Mouse (Mus musculus) gastrocnemius, postnatal 14 days (tissue): ENCODE data around the gene Slc25a3. TPM values are rescaled to one million over a fixed set of nuclear protein-coding genes. Genes with fewer than 3 reads are reported as not detected.

ENCODE experiments used
- DNase-seq: peaks from one replicate; pipeline ENCODE4 v3.0.0; 2021; ENCODE audit warnings: mixed read lengths
- intact Hi-C: fragments of 180-260 bp; cut with DNase I; formaldehyde crosslinking; loops from one replicate; pipeline ENCODE4 v1.15.1; 2025; ENCODE audit warnings: low total_unique reads
- total RNA-seq, 2 experiments: library from RNA; stranded (reverse); gene quantifications; 2 replicates each; pipeline ENCODE4 v1.2.3; 2021

Slc25a3 gene
- total RNA-seq, 2 experiments from 2014 or later, result 888 to 1,041 TPM

DNA sequence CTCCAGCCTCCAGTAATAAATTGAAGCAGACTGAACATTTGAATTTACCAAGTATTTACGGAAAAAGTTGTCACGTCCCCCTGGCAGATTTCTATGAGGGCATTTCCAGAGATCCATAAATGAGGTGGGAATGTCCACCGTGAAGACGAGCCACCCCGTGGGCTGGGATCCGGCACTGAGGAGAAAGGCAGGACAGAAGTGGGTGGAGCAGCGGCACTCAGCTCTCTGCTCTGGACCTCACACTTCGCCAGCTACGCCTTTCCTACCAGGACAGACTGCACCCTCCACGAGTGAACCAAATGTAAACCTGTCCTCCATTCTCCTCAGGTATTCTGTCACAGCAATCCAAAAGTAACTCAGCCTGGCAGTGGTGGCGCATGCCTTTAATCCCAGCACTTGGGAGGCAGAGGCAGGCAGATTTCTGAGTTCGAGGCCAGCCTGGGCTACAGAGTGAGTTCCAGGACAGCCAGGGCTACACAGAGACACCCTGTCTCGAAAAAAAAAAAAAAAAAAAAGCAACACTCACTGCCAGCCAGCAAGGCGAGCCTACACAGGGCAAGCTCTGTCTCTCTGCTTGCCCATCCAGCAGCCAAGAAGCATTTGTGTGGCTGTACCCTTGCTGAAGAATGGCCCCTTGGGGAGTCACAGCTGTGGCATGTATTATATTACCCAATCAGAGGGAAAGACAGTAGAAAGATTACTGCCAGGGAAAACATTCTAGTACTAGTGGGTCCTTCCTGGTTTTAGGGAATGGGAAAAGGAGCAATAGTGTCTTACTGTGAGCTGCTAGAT is 20.9 kb downstream of the Slc25a3 start:
- DNase-seq, result no peak
- intact Hi-C loops, result no loop called here

DNA sequence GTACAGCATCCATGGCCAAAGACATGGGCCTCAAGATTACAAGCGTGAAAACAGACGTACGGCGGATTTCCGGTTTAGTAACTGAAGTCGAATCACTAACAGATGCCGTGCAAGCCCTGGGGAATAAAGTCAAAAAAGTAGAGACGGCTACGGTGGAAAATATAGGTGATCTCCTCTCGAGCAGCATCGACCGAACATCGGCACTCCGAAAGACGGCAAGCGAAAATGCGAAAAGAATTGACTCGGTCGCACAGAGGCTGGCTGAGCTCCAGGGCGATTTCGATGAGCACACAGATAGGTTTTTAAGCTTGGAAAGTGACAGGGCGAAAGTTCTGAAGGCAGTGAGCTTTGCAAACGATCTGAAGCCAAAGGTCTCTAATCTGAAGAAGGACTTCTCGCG is 21.9 kb downstream of the Slc25a3 start:
- intact Hi-C loops, result no loop called here
- no peak for DNase-seq

DNA sequence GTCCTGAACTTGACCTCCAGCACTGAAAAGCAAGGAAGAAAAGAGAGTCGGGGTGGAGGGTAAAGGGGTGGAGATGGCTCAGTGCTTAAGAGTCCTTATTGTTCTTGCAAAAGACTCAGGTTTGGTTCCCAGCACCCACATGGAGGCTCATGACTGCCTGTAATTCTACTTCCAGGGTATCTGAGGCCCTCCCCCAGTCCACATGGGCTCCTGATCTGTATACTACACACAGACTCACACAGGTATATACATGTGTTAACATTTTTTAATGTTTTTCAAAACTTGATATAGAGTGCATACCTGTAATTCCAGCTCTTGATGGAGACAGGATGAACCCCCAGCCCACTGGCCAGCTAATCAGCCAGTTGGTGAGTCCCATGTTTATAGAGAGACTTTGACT is 23.8 kb downstream of the Slc25a3 start:
- DNase-seq, result no peak
- intact Hi-C loops, result no loop called here

DNA sequence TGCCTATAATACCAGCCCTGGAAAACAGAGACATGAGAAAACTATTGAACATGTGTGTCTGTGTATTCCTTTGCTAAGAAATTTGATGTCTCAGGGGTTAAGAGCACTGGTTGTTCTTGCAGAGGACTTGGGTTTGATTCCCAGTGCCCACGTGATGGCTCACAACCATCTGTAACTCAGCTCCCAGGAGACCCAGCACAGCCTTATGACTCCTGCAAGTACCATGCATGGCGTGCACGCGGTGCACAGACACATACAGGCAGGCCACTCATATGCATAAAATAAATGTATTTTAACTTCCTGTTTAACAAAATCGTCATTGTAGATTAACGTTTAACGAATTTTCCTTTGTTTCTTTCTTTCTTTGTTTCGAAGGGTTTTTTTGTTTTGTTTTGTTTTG is 25.8 kb downstream of the Slc25a3 start:
- intact Hi-C loops, result no loop called here
- DNase-seq, result no peak

DNA sequence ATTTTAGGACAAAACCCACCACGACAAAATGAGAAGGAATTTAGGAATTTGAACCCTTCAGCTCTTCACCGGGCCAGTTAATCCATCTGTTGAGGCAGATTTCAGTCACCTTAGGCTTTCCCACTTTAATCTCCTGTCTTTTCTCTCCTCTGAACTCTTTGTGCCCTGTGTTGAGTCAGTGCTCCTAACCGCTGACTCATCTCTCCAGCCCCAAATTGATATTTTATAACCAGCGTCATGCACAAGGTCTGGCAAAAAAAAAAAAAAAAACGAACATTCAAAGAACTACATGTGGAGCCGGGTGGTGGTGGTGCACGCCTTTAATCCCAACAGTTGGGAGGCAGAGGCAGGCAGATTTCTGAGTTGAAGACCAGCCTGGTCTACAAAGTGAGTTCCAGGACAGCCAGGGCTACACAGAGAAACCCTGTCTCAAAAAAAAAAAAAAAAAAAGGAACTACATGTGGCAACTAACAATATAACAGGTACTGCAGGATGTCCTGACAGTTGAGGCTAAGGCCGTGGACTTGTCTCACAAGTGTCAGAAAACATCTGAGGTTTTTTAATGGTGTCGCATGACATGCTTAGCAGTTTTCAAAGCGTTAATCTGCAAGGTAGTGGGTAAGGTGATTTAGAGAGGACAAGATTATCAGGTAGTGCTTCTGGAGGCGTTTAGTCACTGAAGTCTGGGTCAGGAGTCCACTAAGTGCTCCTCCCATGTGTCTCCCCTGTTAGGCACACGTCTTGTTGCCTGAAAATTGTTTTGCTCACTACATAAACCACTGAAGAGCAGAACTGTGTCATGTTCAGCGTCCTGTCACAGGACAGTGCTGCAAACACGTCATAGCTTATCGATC is 29.4 kb downstream of the Slc25a3 start:
- no peak for DNase-seq
- intact Hi-C loops, result no loop called here

DNA sequence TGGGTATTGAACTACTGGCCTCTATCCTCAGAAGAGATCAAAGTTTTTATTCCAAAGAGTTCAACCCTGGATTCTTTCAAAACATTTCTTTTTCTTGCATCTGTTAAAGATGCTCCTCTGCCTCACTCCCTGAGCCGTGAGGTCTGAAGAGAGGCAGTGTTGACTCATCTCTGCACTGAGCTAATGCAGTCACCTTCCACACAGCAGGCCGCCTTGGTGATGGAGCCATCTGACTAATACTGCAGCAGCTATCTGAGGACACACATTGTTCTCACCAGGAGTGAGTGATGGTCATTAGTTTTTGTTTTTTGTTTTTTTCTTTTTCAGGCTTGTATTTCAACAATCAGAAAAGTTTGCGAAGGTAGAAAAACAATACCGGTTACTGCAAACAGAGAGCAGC is 31.0 kb downstream of the Slc25a3 start:
- DNase-seq, result no peak
- intact Hi-C loops, result no loop called here

DNA sequence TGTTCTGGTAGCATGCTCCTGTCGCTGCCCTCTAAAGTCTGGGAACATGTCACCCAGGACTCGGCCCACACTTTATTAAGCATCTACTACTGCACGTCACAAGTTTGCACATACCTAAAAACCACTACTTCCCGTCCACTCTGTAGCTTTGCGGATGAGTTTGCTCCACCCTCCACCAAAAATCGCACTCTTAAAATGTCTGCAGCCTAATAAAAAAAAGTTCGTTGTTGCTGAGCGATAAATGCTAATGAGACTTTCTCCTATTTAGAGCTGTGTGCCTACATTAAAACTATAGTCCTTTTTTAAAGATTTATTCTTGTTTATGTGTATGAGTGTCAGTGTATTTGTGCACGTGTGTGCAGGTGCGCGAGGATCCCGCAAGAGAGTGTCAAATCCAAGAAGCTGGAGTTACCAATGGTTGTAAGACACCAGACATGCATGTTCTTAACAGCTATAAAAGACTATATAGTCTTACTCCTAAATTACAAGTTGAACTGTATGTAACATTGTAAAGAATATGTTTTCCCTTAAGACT is 40.4 kb downstream of the Slc25a3 start:
- DNase-seq, result no peak
- intact Hi-C loops, result no loop called here

DNA sequence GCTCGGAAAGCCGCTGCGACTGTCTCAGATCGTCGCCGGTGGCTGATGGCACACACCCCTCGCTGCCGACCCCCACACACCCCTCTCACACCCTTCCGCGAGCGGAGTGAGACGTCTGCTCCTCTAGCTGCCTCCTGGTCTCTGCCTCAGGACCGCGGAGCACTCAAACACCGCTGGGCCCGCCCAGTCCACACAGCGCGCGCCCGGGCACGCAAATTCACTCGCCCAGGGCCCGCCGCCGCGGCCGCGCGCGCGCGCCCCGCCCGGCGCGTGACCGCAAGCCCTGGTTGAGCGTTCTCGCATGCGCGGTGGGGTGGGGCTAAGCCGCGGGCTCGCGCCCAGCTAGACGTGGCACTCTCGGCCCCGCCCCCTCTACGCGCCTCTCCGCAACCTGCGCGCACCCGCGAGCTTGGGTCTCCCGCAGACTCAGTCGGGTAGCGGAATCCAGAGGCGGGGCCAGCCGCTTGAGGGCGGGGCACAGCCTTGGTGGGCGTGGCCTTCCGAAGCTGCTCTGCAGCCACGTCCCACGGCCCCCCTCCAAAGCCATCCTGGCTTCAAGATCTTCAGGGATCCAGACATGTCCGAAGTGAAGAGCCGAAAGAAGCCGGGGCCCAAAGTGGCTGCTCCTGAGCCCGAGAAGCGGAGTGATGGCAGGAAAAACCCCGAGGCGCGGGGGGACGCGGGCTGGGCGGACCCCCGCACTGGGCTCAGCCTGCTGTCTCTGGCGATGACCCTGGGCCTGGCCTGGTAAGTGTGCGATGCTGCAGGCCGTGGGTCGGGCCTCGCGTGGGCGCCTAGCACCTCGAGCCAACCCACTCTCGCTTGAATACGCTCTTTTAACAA is 41.1 kb downstream of the Slc25a3 start, which contains the start of the genes Apaf1 and Ikbip:
TSS of gene Apaf1 (minus strand) at position 221 of the 843 bp plus-strand sequence.
TSS of gene Ikbip (plus strand) at position 391 of the 843 bp plus-strand sequence.
- intact Hi-C loops, result no loop called here
- DNase-seq, result peak; percentile 100

DNA sequence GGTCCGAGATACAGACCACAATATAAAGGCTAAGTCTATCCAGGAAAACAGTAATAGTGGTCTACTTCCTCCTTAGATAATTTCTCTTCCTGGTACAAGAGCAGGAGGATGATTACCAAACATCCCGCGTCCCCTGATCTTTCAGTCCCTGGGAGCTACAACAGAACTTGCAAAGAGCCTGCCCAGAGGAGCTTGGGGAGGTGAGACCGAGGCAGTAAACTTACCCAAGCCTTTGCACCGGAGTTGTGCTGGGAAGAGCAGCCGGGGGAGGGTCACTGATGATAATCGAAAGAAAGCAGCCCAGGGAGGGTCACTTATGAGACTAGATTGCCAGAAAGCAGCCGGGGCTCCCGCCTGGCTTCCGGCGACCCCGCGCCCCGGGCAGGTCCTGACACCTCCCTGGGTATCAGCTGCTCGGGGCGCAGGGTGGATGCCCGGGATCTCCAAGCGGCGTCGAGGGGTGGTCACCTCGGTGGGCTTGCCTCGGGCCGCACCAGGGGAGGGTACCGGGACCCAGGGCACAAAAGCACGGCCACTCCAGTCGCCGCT is 41.8 kb downstream of the Slc25a3 start:
- intact Hi-C loops, result no loop called here
- DNase-seq, result no peak

DNA sequence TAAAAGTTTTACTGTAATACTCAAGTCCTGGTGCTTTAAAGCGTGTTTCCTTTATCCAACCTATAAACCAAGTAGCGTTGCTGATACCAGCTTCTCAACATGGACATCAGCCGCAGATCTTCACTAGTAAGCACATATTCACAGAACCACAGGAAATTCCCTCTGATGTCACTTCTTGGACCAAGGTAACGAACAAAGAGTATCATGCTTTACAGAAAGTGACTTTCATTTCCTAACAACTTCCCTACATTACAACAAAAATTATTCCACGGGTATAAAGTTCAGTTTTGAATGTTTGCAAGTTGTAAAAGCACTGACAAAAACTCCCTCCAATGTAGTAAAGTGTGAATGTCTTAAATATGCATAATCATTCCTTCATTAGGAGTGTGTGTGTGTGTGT is 43.3 kb downstream of the Slc25a3 start:
- intact Hi-C loops, result no loop called here
- DNase-seq, result no peak

DNA sequence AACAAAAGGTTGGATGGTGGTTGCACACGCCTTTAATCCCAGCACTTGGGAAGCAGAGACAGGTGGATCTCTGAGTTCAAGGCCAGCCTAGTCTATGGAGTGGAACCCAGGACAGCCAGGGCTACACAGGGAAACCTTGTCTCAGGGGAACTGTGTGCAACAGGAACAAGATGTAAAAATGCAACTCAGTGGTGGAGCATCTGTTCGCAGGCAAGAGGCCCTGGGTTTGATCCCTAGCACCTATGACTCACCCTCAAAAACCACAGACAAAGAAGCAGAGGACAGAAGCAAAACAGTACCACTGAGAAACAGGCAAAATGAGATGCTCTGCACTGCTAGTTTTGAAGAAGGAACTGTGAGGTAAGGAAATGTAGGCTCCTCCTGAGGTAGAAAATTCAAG is 47.2 kb downstream of the Slc25a3 start:
- intact Hi-C loops, result no loop called here
- no peak for DNase-seq

DNA sequence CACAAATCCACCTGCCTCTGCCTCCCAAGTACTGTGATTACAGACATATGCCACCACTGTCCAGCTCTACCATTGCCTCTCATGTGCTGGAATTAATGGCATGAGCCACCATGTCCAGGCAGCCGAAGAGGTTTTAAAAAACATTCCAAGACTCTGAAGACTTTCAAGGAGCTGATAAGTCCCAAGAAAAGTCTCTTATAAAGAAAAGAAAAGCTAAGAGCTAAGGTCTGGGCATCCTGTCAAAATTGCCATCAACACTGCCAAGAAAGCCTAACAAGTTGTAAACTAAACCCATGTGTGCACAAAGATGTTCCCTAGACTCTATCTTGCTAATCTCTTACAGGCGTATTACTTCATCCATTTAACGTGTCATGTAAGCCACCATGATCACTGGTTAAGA is 50.5 kb downstream of the Slc25a3 start:
- intact Hi-C loops, result loop anchor here (5.0 kb wide), 1 partner anchor 64 kb away; no protein-coding TSS in a partner anchor
- DNase-seq, result peak; percentile 51

DNA sequence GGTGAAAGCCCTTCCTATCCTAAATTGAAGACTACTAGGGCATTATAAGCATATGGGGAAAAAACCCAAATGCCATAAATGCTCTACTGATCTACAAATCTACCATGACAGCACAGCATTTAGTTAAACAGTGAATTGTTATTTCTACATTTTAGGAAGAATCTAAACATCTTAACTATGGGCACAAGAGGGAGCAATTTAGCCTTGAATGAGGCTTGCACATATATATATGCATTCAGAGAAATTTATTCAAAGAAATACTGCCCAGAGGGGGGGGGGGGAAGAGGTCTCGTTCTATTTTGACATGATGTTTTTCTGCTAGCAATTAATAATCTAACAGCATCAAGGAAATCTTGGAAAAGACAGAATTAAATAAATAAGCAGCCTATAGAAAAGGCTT is 52.1 kb downstream of the Slc25a3 start:
- intact Hi-C loops, result loop anchor here (5.0 kb wide), 1 partner anchor 66 kb away; no protein-coding TSS in a partner anchor
- no peak for DNase-seq

Other genes starting within 250 kb of the Slc25a3 start
- 1 to 10 TPM; 5.8 TPM for gene Apaf1, start 41.3 kb downstream of the Slc25a3 start, total RNA-seq
- 10 to 100 TPM; 16.2 to 18.2 TPM for gene Ikbip, start 41.1 kb downstream of the Slc25a3 start, total RNA-seq
- gene Tmpo, start 57.3 kb upstream of the Slc25a3 start, total RNA-seq, result 10 to 100 TPM; 56.9 to 66.7 TPM